Mouse (Mus musculus): Measurements from ENCODE around the gene Ptprf. TPM values are rescaled to one million over a fixed set of nuclear protein-coding genes. Genes with fewer than 3 reads are reported as not detected.

Ptprf gene
- polyA plus RNA-seq (2015; fragmentation: Illumina TruSeq; extraction: RNeasy Lipid Tissue Mini Kit (QIAGEN cat#74804); ENCODE audit: low read depth, low replicate concordance), result 37.0 TPM

DNA sequence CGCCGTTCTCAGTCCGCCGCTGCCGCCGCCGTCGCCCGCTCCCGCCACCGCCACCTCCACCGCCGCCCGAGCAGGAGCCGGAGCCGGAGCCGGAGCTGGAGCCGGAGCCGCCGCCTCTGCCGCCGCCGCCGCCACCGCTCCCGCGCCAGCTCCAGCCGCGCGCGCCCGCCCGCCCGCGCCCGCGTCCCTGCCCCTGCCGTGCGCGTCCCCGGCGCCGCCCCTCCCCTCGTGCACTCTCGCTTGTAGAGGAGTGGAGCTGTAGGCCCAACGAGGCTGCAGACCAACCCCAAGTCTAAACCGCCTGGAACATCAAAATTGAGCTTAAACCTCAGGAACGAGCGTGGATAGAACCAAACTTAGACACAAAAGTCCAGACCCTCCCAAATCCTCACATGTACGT, at the start of gene Ptprf:
Ptprf (minus strand) TSS at position 175 of the 400 bp plus-strand sequence.

DNA sequence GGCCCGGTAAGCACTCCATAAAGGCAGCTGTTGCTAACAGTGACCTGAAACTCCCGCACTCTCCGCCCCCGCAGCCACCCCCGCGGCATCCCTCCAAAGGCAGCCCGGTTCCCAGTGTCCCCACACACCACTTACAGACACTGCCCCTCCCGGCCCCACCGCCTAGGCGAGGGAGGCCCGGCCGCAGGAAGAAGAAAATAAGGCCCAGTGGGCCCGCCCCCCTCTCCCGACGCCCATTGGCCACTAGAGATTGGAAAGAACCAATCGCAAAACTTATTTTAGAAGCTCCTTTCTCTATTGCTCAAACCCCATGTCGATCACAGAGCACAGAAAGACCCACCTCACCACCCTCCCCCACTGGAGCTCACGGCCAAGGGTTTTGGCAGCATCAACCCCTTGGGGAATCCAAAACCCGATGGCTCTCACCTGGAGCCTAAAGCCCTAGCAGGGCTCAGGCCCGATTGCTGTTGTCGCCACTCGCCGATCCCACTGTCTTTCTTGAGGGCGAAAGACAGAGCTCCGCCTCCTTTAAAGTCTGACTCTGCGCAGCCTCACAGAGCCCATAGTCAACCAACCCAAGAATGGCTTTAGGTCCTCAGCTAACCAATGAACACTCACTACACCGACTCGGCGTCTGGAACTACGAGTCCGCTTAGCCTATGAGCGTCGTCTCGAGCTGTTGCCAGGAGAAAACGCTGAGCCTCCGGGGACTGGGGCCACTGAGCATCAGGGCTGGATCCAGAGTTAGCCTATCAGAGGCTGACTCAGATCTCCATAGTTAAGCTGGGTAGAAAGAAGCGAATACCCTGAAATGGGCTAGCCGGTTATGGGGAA, 111.5 kb downstream of the Ptprf start, which contains the start of gene Kdm4a:
Kdm4a (minus strand) TSS at position 577 of the 834 bp plus-strand sequence.

Other genes starting within 250 kb of the Ptprf start
- 48.6 TPM for gene St3gal3, start 156.5 kb downstream of the Ptprf start, polyA plus RNA-seq (2015; fragmentation: Illumina TruSeq; extraction: RNeasy Lipid Tissue Mini Kit (QIAGEN cat#74804); ENCODE audit: low read depth, low replicate concordance)
- gene Kdm4a, start 111.4 kb downstream of the Ptprf start, polyA plus RNA-seq (2015; fragmentation: Illumina TruSeq; extraction: RNeasy Lipid Tissue Mini Kit (QIAGEN cat#74804); ENCODE audit: low read depth, low replicate concordance), result 25.0 TPM
- 19.7 TPM for gene Szt2, start 117.9 kb upstream of the Ptprf start, polyA plus RNA-seq (2015; fragmentation: Illumina TruSeq; extraction: RNeasy Lipid Tissue Mini Kit (QIAGEN cat#74804); ENCODE audit: low read depth, low replicate concordance)
- gene Med8, start 117.9 kb upstream of the Ptprf start, polyA plus RNA-seq (2015; fragmentation: Illumina TruSeq; extraction: RNeasy Lipid Tissue Mini Kit (QIAGEN cat#74804); ENCODE audit: low read depth, low replicate concordance), result 53.8 TPM
- gene Elovl1, start 136.7 kb upstream of the Ptprf start, polyA plus RNA-seq (2015; fragmentation: Illumina TruSeq; extraction: RNeasy Lipid Tissue Mini Kit (QIAGEN cat#74804); ENCODE audit: low read depth, low replicate concordance), result 28.2 TPM
- gene Cdc20, start 145.9 kb upstream of the Ptprf start, polyA plus RNA-seq (2015; fragmentation: Illumina TruSeq; extraction: RNeasy Lipid Tissue Mini Kit (QIAGEN cat#74804); ENCODE audit: low read depth, low replicate concordance), result 2.2 TPM
- 0.62 TPM for gene Mpl, start 166.1 kb upstream of the Ptprf start, polyA plus RNA-seq (2015; fragmentation: Illumina TruSeq; extraction: RNeasy Lipid Tissue Mini Kit (QIAGEN cat#74804); ENCODE audit: low read depth, low replicate concordance)
- gene Tie1, start 198.7 kb upstream of the Ptprf start, polyA plus RNA-seq (2015; fragmentation: Illumina TruSeq; extraction: RNeasy Lipid Tissue Mini Kit (QIAGEN cat#74804); ENCODE audit: low read depth, low replicate concordance), result 7.1 TPM
- not detected for gene 2610528J11Rik, start 235.6 kb upstream of the Ptprf start, polyA plus RNA-seq (2015; fragmentation: Illumina TruSeq; extraction: RNeasy Lipid Tissue Mini Kit (QIAGEN cat#74804); ENCODE audit: low read depth, low replicate concordance)

All from brain, adult 10 weeks (tissue).